Mouse (Mus musculus) adrenal gland (tissue): ENCODE measurements around the gene Mthfsd.

Experiments
- intact Hi-C: fragments of 180-260 bp; cut with DNase I; formaldehyde crosslinking; loops from one replicate; pipeline ENCODE4 v1.15.1; 2025

Mthfsd gene

GRCm38 (mm10) chr8:121092141-121092540 lies 16.1 kb downstream of the Mthfsd start:
- intact Hi-C loops, result loop anchor here (1.0 to 5.0 kb wide), 4 partner anchors 121 to 410 kb away; no protein-coding TSS in a partner anchor

GRCm38 (mm10) chr8:121090716-121091115 lies 17.5 kb downstream of the Mthfsd start:
- intact Hi-C loops, result loop anchor here (5.0 kb wide), 2 partner anchors 193 to 408 kb away; no protein-coding TSS in a partner anchor

- intact Hi-C loops, result loop anchor here (5.0 kb wide), 2 partner anchors 193 to 408 kb away; no protein-coding TSS in a partner anchor
Measured at GRCm38 (mm10) chr8:121089631-121090380, 18.4 kb downstream of the Mthfsd start.

- intact Hi-C loops, result no loop called here
Measured at GRCm38 (mm10) chr8:121088871-121089630, 19.1 kb downstream of the Mthfsd start.

GRCm38 (mm10) chr8:121088281-121088680 lies 19.9 kb downstream of the Mthfsd start:
- intact Hi-C loops, result no loop called here

- intact Hi-C loops, result no loop called here
Measured at GRCm38 (mm10) chr8:121086004-121086900, 21.9 kb downstream of the Mthfsd start.

GRCm38 (mm10) chr8:121085561-121085960 lies 22.6 kb downstream of the Mthfsd start:
- intact Hi-C loops, result no loop called here

- intact Hi-C loops, result no loop called here
Measured at GRCm38 (mm10) chr8:121085011-121085410, 23.2 kb downstream of the Mthfsd start.

GRCm38 (mm10) chr8:121084210-121084951 lies 23.8 kb downstream of the Mthfsd start, which contains the start of gene Foxf1:
Gene Foxf1, plus strand, starts transcription at chr8:121084386.
- intact Hi-C loops, result no loop called here

- intact Hi-C loops, result no loop called here
Measured at GRCm38 (mm10) chr8:121083936-121084209, 24.3 kb downstream of the Mthfsd start.

GRCm38 (mm10) chr8:121083093-121083935 lies 24.9 kb downstream of the Mthfsd start:
- intact Hi-C loops, result no loop called here

GRCm38 (mm10) chr8:121082218-121083092 lies 25.7 kb downstream of the Mthfsd start:
- intact Hi-C loops, result no loop called here

GRCm38 (mm10) chr8:121081398-121081797 lies 26.8 kb downstream of the Mthfsd start:
- intact Hi-C loops, result no loop called here

- intact Hi-C loops, result no loop called here
Measured at GRCm38 (mm10) chr8:121080361-121081090, 27.7 kb downstream of the Mthfsd start.

GRCm38 (mm10) chr8:121079944-121080343 lies 28.2 kb downstream of the Mthfsd start:
- intact Hi-C loops, result no loop called here

- intact Hi-C loops, result no loop called here
Measured at GRCm38 (mm10) chr8:121079201-121079600, 29.0 kb downstream of the Mthfsd start.

- intact Hi-C loops, result no loop called here
Measured at GRCm38 (mm10) chr8:121078721-121079120, 29.5 kb downstream of the Mthfsd start.

GRCm38 (mm10) chr8:121076555-121076954 lies 31.6 kb downstream of the Mthfsd start:
- intact Hi-C loops, result no loop called here
